Mouse (Mus musculus) kidney, adult 11 months (tissue): ENCODE measurements at regions not wholly inside any gene's neighbourhood (a gene's known extent, or its start where the extent isn't known, plus 50 kb on each side); places are given as distances from the start of the nearest gene placed in this dataset.

ENCODE experiments used
- DNase-seq: peaks from one replicate; pipeline ENCODE4 v3.0.0; 2022

DNA sequence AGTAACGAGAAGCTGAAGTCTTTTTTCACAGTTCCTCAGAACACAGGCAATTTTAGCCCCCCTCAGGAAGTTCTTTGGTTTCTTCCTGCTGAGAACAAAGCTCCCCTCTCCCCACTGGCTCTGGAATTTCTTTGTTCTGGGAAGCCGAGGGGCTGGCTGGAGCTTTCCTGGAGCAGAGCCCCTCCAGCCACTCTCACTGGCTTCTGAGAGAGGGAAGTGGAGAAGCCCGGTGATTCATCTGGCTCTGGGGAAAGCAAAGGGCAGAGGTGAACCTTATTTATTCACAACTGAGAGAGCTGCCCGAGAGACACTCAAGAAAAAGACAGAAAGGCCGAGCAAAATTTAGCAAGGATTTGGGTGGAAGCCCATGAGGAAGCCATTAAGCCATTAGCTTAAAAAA, 63.9 kb downstream of the Ddx3x start:
- peak; percentile 23 for DNase-seq

DNA sequence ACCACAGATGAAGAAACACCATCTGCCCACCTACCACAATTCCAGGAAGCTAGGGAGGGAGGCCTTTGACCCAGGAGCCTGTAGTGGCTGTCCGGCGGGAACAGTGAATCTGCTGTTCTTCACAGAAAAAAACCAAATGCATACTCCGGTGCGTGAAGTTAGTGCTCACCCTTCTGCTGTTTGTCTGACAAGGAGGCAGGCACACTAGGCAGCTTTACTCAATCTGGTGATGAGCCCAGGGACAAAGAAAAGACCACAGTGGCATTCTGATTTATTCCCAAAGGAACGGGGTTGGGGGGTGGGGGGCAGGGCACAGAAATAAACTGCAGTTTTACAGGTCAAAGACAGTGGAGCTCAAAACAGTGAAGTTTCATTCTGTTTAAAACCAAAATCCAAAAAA, 64.4 kb downstream of the Ddx3x start:
- no peak for DNase-seq

DNA sequence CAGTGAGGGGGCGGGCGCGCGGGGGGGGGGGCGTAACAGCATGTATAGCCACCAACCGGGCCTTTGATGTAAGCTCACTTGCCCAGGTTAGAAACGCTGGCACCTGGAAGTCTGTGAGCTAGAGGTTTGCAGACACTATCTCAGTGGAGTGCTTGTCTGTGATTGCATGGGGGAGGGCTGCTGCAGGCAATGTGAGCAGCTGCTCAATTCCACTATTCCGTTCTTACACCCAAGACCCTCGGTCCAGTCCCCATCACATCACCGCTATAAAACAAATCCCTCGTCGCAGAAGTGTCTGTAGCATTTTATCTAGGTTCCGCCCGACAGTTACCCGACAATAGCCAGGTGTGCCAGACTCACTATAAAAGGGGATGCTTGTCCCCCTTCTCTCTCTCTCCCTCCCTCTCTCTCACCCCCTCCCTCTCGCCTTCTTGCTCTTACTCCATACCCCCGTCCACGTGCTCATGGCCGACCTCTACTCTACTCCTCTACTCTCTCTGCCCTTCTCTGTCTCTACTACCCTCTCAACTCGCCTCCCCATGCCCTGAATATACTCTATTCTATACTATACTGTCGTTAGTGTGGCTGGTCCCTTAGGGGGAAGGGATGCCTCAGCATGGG, 65.4 kb downstream of the Ddx3x start:
- no peak for DNase-seq

DNA sequence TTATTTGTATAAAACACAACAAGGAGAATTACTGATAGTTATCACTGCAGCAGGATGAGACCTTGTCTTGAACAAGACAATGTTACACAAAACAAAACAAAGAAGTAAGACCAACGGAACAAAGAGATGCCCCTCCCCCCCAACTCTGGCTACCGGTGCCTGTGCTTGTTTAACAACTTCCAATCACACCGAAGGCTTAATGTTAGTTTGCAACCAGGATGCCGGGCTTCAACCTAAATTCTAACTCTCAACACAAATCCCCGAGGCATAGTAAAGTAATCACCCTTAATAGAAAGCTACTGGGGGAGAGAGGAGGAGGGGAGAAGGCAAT, 65.9 kb downstream of the Ddx3x start:
- peak; percentile 14 for DNase-seq

DNA sequence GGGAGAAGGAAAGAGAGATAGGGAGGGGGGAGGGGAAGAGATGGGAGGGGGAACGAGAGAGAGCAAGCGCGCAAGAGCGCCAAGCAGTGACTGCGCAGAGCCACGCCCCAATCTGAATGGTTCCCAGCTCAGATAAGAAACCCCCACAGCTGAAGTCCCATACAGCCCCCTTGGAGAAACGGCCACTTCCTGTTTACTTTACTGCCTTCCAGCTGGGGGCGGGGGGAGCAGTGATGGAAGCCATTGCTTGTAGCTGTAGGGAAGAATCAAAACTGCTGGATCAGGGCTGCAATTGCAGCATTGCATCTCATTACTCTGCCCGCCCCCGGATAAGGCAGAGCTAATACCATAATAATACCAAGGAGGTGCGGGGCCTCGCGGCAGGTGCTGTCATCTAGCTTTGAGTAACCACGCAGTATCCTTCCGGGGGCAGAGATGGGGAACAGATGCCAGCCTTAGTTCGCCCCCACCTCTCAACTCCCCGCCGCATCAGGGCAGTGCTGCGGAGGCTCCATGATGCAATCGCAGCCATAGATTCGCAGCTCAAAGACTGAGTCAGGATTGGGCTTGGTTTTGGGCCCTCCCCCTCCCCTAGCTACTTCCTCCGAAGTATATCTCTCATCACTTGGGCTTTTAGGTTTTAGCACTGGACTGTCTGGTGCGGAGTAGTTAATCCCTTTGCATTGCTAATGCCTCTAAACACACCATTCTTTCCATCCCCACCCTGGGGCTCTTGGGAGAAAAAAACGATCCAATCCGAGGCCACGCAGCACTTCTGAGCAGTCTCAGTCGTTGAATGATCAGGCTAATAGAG, 66.5 kb downstream of the Ddx3x start:
- peak; percentile 58 for DNase-seq

DNA sequence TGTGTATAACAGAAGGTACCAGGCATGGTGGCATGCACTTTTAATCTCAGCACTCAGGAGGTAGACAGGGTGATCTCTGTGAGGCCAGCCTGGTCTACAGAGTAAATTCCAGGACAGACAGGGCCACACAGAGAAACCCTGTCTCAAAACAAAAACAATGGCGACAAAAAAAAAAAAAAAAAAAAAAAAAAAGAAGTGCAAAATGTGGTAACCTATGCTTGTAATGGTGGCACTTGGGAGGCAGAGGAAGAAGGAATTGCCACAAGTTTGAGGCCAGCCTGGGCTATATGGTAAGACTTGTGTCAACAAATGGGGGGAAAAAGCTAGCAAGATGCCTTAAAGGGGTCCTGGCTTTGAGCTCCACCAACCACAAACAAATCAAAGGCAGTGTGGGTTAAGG, 67.6 kb downstream of the Ddx3x start:
- no peak for DNase-seq

DNA sequence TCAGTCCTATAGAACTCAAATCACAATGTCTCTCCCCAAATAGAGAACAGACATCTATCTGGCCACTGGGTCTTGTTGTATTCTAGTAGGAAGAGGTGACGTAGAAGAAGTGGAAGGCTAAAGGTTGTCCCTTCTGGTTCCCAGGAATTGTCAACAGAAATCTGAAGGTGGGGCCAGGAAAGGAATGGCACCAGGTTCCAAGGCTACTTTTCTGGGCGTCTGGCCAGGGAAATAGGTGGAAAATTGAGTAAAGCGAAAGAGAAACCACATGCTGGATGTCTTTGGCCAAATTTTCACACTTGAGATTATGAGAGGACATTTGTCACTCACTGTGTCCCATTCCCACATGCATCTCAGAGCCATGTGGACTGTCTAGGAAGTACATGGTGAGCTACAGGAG, 69.7 kb downstream of the Ddx3x start:
- peak; percentile 33 for DNase-seq

DNA sequence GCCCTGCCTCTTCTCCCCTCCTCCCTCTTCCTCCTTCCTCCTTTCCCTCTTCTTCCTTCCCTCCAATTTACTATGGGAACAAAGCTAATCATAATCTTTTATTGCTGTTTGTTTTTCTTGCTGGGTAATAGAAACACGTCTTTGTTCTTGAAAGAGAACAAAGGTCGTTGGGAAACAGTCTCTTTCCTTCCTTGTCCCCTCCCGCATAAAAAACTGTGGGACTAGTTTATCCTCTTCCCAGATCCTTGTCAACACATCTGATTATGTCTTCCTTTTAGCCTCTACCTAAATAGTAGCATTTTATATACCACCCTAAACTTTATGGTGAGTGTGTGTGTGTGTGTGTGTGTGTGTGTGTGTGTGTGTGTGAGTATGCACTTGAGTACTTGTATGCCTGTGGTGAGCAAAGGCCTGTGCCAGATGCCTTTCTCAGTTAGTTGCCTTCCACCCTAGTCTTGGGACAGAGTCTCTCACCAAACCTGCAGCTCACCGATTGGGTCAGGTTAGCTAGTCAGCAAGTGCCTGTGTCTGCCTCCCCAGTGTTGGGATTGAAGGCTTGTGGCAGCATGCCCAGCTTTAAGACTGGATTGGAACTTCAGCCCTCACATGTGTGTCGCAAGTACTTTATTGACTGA, 76.5 kb downstream of the Ddx3x start:
- DNase-seq, result no peak

DNA sequence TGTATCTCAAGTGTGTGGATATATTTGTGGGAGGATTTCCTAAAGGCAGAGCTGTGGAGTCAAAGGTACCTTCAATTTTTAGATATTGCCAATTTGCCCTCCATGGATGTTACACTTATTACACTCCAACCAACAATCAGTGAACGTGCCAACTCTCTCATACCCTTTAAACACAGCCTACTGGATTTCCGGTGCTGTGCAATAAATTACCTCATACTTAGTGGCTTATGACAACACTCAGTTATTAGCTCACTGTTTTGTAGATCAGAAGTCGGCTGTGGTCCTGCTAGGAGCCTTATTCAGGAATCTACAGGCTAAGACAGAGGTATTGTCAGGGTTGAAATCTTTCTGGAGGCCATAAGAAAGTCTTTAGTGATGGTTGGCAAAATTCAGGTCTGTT, 77.2 kb downstream of the Ddx3x start:
- DNase-seq, result no peak

DNA sequence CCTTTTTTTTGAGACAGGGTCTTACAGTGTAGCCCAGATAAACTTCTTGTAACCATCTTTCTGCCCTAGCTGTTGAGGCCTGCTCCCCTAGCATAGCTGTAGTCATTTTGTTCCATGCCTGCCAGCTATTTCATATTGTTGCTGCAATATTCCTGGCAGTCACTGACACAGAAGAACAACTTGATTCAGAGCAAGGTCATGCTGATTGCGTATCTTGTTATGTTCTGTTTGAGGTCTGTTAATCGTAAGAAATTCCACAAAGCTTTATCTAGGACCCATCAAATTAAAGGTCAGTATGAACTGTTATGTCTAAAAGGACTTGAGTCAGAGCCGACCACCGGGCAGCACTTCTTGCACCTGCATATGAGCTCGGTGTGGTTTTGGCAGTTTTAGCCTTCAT, 79.7 kb downstream of the Ddx3x start:
- no peak for DNase-seq

DNA sequence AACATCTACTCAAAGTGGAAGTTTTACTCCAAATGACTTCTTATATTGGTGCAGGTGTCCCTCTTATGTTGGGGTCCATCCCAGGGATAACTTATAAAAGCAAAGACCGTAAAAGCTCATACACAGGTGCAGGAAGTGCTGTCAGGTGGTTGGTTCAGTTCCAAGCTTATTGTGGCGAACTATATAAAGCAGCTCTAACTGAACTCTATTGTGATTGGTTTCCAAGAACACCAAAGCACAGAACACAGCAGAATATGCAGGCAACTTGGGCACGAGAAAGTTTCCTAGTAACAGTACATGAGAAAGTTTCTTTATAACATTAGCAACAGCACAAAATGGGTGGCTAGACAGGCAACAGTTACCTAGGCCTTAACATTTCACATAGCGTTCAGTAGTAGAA, 89.5 kb downstream of the Ddx3x start:
- no peak for DNase-seq

DNA sequence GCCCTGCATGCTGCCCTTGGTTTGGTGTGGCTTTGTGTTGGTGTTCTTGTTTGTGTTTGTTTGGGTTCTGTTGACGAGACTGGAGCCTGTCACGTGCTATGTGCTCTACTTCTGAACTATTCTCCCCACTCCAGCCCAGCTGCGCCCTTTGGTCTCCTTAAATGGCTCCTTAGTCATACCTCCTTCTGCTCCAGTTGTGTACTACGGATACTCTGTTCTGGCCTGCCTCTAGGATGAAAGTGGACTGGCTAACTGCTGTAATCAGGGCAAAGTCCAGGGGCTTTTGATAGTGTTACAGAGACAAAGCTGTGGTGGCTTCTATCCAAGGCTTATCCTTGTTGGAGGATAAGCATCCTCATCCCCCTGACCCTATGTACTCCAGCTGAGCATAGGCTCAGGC, 92.0 kb downstream of the Ddx3x start:
- no peak for DNase-seq

DNA sequence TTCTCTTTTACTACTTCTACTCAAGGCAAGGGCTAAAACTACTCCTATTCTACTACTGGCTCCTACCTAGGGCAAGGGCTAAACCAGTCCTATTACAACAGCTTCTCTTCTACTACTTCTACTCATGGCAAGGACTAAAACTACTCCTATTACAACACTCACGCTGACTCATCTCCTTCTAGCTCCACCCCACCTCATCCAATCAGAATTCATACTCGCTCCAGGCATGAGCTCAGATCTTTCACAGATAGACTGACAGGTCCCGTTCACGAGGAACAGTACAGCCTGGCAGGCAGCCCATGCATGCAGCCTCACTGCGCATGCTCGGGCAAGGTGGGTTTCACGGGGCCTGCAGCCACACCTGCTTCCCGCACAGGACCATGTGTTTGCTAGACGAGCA, 79.6 kb upstream of the Nyx start:
- DNase-seq, result no peak

DNA sequence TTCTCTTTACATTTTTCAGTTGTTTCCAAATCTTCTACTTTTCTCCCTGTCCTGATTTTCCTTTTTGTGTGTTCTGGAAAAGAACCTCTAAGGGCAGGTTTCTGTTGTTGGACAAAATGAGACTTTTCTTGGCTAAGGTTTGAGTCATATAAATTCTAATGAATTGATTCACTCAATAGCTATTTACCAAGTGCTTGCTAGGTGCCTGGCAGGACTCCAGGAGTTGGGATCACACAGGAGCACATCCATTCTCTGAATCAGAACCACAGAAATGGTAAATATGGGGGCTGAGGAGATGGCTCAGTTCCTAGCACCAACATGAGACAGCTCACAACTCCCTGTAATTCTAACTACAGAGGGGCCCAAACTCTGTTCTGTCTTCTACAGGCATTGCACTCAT, 67.4 kb upstream of the Nyx start:
- no peak for DNase-seq

DNA sequence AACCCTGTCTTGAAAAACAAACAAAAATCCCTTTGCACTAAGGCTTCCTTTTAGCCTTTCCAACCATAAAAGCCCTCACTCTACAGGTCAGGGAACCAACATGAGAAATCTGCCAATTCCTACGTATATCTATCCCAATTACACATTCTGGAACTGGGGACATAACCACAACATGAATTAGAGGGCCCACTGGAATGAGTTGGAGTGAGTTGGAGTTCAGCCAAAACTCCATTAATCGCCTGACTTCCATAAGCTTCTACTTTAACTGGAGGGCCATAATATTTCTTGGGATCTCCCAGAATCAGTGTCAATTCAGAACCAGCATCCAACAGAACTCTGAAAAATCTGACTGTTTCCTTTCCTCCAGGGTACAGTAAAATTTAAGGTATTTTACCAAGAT, 53.2 kb upstream of the Nyx start:
- no peak for DNase-seq

DNA sequence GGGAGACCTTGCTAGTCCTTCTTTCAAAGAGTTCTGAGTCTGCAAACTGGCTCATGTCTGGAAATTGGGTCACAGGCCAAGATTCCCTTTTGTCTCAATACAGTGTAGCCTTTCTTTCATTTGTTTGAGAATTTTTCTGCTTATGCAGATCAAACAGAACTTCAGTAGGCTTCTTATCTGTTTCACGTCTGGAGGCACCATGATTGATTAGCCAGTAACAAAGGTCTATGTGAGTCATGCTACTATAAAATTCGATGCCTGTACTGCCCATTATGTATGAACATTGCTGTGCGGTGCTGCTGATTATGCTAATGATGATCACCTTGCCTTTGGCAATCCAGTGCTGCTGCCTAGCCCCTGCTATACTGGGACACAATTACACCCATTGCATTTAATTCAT, 52.8 kb upstream of the Nyx start:
- no peak for DNase-seq
